10 mouse cellular contexts compared by ENCODE assay signal in the genomic region with DNA sequence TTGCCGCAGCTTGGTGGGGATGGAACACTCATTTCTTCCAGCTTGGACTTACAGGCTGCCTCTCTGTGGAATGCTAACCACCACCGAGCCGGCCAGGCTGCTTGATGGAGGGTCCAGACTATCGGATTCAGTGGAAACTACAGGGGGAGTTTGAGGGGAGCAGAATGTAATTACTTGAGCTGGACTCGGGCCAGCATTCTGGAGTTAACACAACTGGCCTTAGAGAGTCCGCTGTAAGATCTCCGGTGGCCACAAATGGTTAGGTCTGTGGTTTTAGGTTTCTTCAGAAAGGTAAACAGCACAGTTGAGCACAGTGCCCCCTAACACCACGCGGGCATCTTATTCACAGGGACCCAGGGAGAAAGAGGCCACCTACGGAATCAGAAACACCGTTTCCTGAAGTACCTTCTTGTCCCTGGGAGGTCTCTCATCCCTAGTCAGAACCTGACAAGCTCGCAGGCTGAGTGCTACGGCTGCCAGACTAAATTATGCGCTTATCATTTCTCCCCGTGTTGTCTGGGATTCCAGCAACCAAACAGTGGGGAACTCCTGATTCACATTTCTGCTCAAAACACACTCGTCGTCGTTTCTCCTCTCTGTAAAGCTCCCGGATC. TPM values are rescaled to one million over a fixed set of nuclear protein-coding genes. Genes with fewer than 3 reads are reported as not detected.
DNase-seq lines count a peak whose midpoint lies in the region; ATAC-seq lines count a peak whose summit lies in the region.
"Had no signal": no experiment of that assay in that cellular context is flagged by ENCODE, and none has a peak within 500 bp of the region (broad histone marks: within the 10 kb centered on the region; RNA-seq: fewer than 3 reads in every experiment).

No protein-coding gene starts in this region.

- no peaks in the 10 kb centered on the region for H3K9me3 ChIP-seq in forebrain, embryonic 14.5 days (replicated peaks; ENCODE audit: control insufficient read depth, low read length)
- H3K9me3 ChIP-seq in limb, embryonic 15.5 days = no peaks in the 10 kb centered on the region
- no peaks in the 10 kb centered on the region for H3K9me3 ChIP-seq in stomach, embryonic 14.5 days (ENCODE audit: control insufficient read depth, low read depth, low read length)

- H3K4me2 ChIP-seq in forebrain, embryonic 14.5 days (ENCODE audit: low read length) = peak overlapping the region; percentile 61
- peak overlapping the region; percentile 48 for H3K4me2 ChIP-seq in limb, embryonic 15.5 days
- H3K4me2 ChIP-seq in stomach, embryonic 14.5 days (replicated peaks; ENCODE audit: low read depth, low read length) = peak overlapping the region; percentile 44

- H3K4me1 ChIP-seq in forebrain, embryonic 14.5 days (ENCODE audit: control insufficient read depth, insufficient read depth, low read length) = peaks cover 7% of the 10 kb centered on the region; the same call in 1 of the 2 replicates
- H3K4me1 ChIP-seq in limb, embryonic 15.5 days = peaks cover 38% of the 10 kb centered on the region
- peaks cover 17% of the 10 kb centered on the region; the same call in 1 of the 2 replicates for H3K4me1 ChIP-seq in stomach, embryonic 14.5 days (ENCODE audit: control insufficient read depth, insufficient read depth, low read length)

- ATAC-seq in forebrain, embryonic 14.5 days = peak; percentile 73
- ATAC-seq in limb, embryonic 15.5 days (ENCODE audit: insufficient number of reproducible peaks, low FRiP score, low TSS enrichment, low read depth) = peak; percentile 85
- peak; percentile 72; the same call in 1 of the 2 replicates for ATAC-seq in stomach, embryonic 14.5 days (ENCODE audit: insufficient number of reproducible peaks, insufficient read depth, low FRiP score, low read depth)
- ATAC-seq: activated CD4-positive, CD25-positive, alpha-beta regulatory T cell, adult 4 months had no signal

- H3K4me3 ChIP-seq in forebrain, embryonic 14.5 days (ENCODE audit: low read depth, low read length) = peak overlapping the region; percentile 30
- peak overlapping the region; percentile 19 for H3K4me3 ChIP-seq in limb, embryonic 15.5 days
- H3K4me3 ChIP-seq in stomach, embryonic 14.5 days (ENCODE audit: low read depth, low read length) = peak overlapping the region; percentile 16

- WGBS in forebrain, embryonic 14.5 days = 7% methylated on average over 19 of the region's 19 CpGs
- WGBS in limb, embryonic 15.5 days = 7% methylated on average over 19 of the region's 19 CpGs
- 7% methylated on average over 19 of the region's 19 CpGs for WGBS in stomach, embryonic 14.5 days

- H3K36me3 ChIP-seq in forebrain, embryonic 14.5 days (ENCODE audit: control insufficient read depth, insufficient read depth, low read length) = no peaks in the 10 kb centered on the region
- H3K36me3 ChIP-seq in limb, embryonic 15.5 days = no peaks in the 10 kb centered on the region
- no peaks in the 10 kb centered on the region for H3K36me3 ChIP-seq in stomach, embryonic 14.5 days (ENCODE audit: control insufficient read depth, insufficient read depth, low read length)

- peak overlapping the region; percentile 54 for H3K9ac ChIP-seq in forebrain, embryonic 14.5 days (ENCODE audit: low read length)
- H3K9ac ChIP-seq in limb, embryonic 15.5 days = no peak overlapping the region
- no peak overlapping the region for H3K9ac ChIP-seq in stomach, embryonic 14.5 days (replicated peaks; ENCODE audit: low read depth, low read length)

- no peak overlapping the region; the same call in 1 of the 2 replicates for H3K27ac ChIP-seq in forebrain, embryonic 14.5 days (ENCODE audit: low read depth, low read length)
- peak overlapping the region; percentile 82 for H3K27ac ChIP-seq in limb, embryonic 15.5 days
- peak overlapping the region; percentile 49; the same call in 1 of the 2 replicates for H3K27ac ChIP-seq in stomach, embryonic 14.5 days (ENCODE audit: low read length)
- H3K27ac ChIP-seq: macrophage had no signal

- no peaks in the 10 kb centered on the region for H3K27me3 ChIP-seq in forebrain, embryonic 14.5 days (replicated peaks; ENCODE audit: control insufficient read depth, insufficient read depth, low read length)
- H3K27me3 ChIP-seq in limb, embryonic 15.5 days = 0 out of 2 replicates have a peak, but pooled peaks cover 3% of the 10 kb centered on the region
- no peaks in the 10 kb centered on the region for H3K27me3 ChIP-seq in stomach, embryonic 14.5 days (ENCODE audit: control insufficient read depth, insufficient read depth, low read length)

- peak; percentile 18 for DNase-seq in ovary, postnatal 36 days (ENCODE audit: low spot score)
- no peak for DNase-seq in ovary, postnatal 14 days (ENCODE audit: low spot score)
- peak; percentile 73 for DNase-seq in forebrain, embryonic 14.5 days (ENCODE audit: low spot score)
- no peak for DNase-seq in frontal cortex, adult 2 months (ENCODE audit: extremely low spot score in 1 of 2, low spot score in 1 of 2)
- DNase-seq in adrenal gland, postnatal 4 days (ENCODE audit: low spot score in 2 of 2) = no peak
- DNase-seq in cerebellum, adult 18-20 months = no peak

RNA-seq across cellular contexts. Expression of a gene that starts 45.5 kb away (rescaled TPM):
- polyA plus RNA-seq in forebrain, embryonic 14.5 days (2014; fragmentation: Nextera tagmentation; extraction: Ambion mirVana) = 41.6 and 44.1 TPM in 2 replicates
- polyA plus RNA-seq in limb, embryonic 15.5 days (2015; fragmentation: Nextera tagmentation; extraction: Ambion mirVana) = 49.2 and 51.3 TPM in 2 replicates
- polyA plus RNA-seq in stomach, embryonic 14.5 days (2014; fragmentation: Nextera tagmentation; extraction: Ambion mirVana) = 59.2 and 66.1 TPM in 2 replicates
- 43.0 and 49.0 TPM in 2 replicates for polyA plus RNA-seq in frontal cortex, adult 2 months (2012; rRNA removed)
- 10 to 100 TPM; 22.6 to 22.9 TPM for total RNA-seq in adrenal gland, postnatal 4 days (2021)

Comparison
In these comparisons a context has a peak if more than half of its experiments do, and no peak if none do; other contexts are left out.
1. DNase-seq: peak in ovary, postnatal 36 days (single experiment) and forebrain, embryonic 14.5 days (single experiment); none in ovary, postnatal 14 days (single experiment), frontal cortex, adult 2 months (0 of 2), adrenal gland, postnatal 4 days (0 of 2) and cerebellum, adult 18-20 months (0 of 2).
2. Peak in every context shown above with its lines, with median percentiles within 50 percentile points of each other: ATAC-seq, H3K4me2 ChIP-seq and H3K4me3 ChIP-seq.